Mouse (Mus musculus) adrenal gland, adult 2 months (tissue): ENCODE measurements around the gene Tmem163. TPM values are rescaled to one million over a fixed set of nuclear protein-coding genes. Genes with fewer than 3 reads are reported as not detected.

Experiments used
- DNase-seq: peaks from one replicate; pipeline ENCODE4 v3.0.0; 2021
- long read RNA-seq: library from polyadenylated mRNA; stranded (forward); transcript quantifications from one replicate; pipeline ENCODE4 v2.0.0, GENCODE M21; 2021
- polyA plus RNA-seq: library from polyadenylated mRNA; depleted of rRNA; stranded (reverse); fragments of >200 nt; gene quantifications from 2 replicates; pipeline ENCODE4 v1.2.3, GENCODE M21; 2012; rRNA removed
- total RNA-seq, 2 experiments: library from RNA; stranded (reverse); gene quantifications; 2 replicates each; pipeline ENCODE4 v1.2.3; 2021

The Tmem163 gene
- under 1 TPM in 1 of 2 experiments, not detected in 1; 0.86 TPM for total RNA-seq
- polyA plus RNA-seq = 0.58 and 2.6 TPM in 2 replicates
- long read RNA-seq = 0 reads

GRCm38 (mm10) chr1:127679498-127680133 is at the start of gene Tmem163:
Gene Tmem163 (minus strand): TSS chr1:127679548.
- DNase-seq = peak; percentile 30

- peak; percentile 10 for DNase-seq
Measured at GRCm38 (mm10) chr1:127729096-127729495, 49.7 kb upstream of the Tmem163 start, which contains the start of gene Acmsd. Gene Acmsd (plus strand): TSS chr1:127729413.

- no peak for DNase-seq
Measured at GRCm38 (mm10) chr1:127723596-127723995, 44.2 kb upstream of the Tmem163 start.

GRCm38 (mm10) chr1:127718290-127718689 is 38.9 kb upstream of the Tmem163 start:
- DNase-seq = no peak

- no peak for DNase-seq
Measured at GRCm38 (mm10) chr1:127716441-127716840, 37.1 kb upstream of the Tmem163 start.

GRCm38 (mm10) chr1:127706269-127706668 is 26.9 kb upstream of the Tmem163 start:
- no peak for DNase-seq

GRCm38 (mm10) chr1:127702187-127702586 is 22.8 kb upstream of the Tmem163 start:
- DNase-seq = no peak

- no peak for DNase-seq
Measured at GRCm38 (mm10) chr1:127696533-127696932, 17.2 kb upstream of the Tmem163 start.

GRCm38 (mm10) chr1:127677661-127678580 is 1.4 kb downstream of the Tmem163 start:
- DNase-seq = peak; percentile 39

- DNase-seq = no peak
Measured at GRCm38 (mm10) chr1:127677131-127677631, 2.2 kb downstream of the Tmem163 start.

GRCm38 (mm10) chr1:127676516-127677099 is 2.7 kb downstream of the Tmem163 start:
- DNase-seq = no peak

GRCm38 (mm10) chr1:127676116-127676515 is 3.2 kb downstream of the Tmem163 start:
- no peak for DNase-seq

GRCm38 (mm10) chr1:127675253-127675652 is 4.1 kb downstream of the Tmem163 start:
- no peak for DNase-seq

GRCm38 (mm10) chr1:127673221-127674050 is 5.9 kb downstream of the Tmem163 start:
- DNase-seq = no peak

GRCm38 (mm10) chr1:127668161-127668560 is 11.2 kb downstream of the Tmem163 start:
- DNase-seq = no peak

- DNase-seq = no peak
Measured at GRCm38 (mm10) chr1:127667110-127667860, 12.1 kb downstream of the Tmem163 start.

GRCm38 (mm10) chr1:127666221-127666620 is 13.1 kb downstream of the Tmem163 start:
- DNase-seq = no peak

- DNase-seq = no peak
Measured at GRCm38 (mm10) chr1:127662385-127663068, 16.8 kb downstream of the Tmem163 start.

- DNase-seq = no peak
Measured at GRCm38 (mm10) chr1:127661118-127662012, 18.0 kb downstream of the Tmem163 start.
